Mouse (Mus musculus) neutrophil, adult 83 days (primary cell): ENCODE results near the gene Usp7. TPM values are rescaled to one million over a fixed set of nuclear protein-coding genes. Genes with fewer than 3 reads are reported as not detected.

Source experiments
- total RNA-seq, 2 experiments: library from RNA; stranded (reverse); gene quantifications; one replicate each; pipeline ENCODE4 v1.2.4; 2023

Gene Usp7
- total RNA-seq: 100 to 1,000 TPM; 153 to 154 TPM

GRCm38 (mm10) chr16:8791949-8792557 is at the start of gene Usp7:
Usp7 (minus strand) TSS chr16:8792308.

GRCm38 (mm10) chr16:8829564-8830359 is 37.7 kb upstream of the Usp7 start, which contains the start of gene 1810013L24Rik:
1810013L24Rik (plus strand) TSS chr16:8830100.

GRCm38 (mm10) chr16:8680470-8680869 is 111.6 kb downstream of the Usp7 start, which contains the start of gene Gm5767:
Gm5767 (plus strand) TSS chr16:8680770.

GRCm38 (mm10) chr16:8671551-8672349 is 120.4 kb downstream of the Usp7 start, which contains the start of gene Carhsp1:
Carhsp1 (minus strand) TSS chr16:8672155.

Other genes with a start within 250 kb of the Usp7 start
- 10 to 100 TPM; 34.5 to 35.2 TPM for gene Pmm2, start 154.6 kb downstream of the Usp7 start, total RNA-seq
- 1 to 10 TPM; 3.2 to 4.9 TPM for gene Tmem186, start 154.6 kb downstream of the Usp7 start, total RNA-seq
- 10 to 100 TPM; 58.4 to 63.4 TPM for gene Carhsp1, start 120.2 kb downstream of the Usp7 start, total RNA-seq
- gene Gm5767, start 111.5 kb downstream of the Usp7 start, total RNA-seq: under 1 TPM in 1 of 2 experiments, not detected in 1; 0.75 TPM
- 10 to 100 TPM; 69.6 to 81.4 TPM for gene 1810013L24Rik, start 37.8 kb upstream of the Usp7 start, total RNA-seq